Mouse (Mus musculus) forebrain, embryonic 11.5 days (tissue): Measurements from ENCODE around the gene 1700003E16Rik. TPM values are rescaled to one million over a fixed set of nuclear protein-coding genes. Genes with fewer than 3 reads are reported as not detected.
A peak's percentile ranks its signal among the peaks of the same experiment; 100 is the strongest.

ENCODE experiments used
- ATAC-seq: fragments of 200-750 bp; cut with Nextera tagmentation; replicated peaks from 2 replicates; pipeline ENCODE4 v1.8.0; 2017; ENCODE audit warnings: moderate TSS enrichment; ENCODE audit not compliant: low FRiP score
- DNase-seq: peaks from one replicate; pipeline ENCODE4 v3.0.0-alpha.2; 2017; ENCODE audit warnings: low spot score
- H3K27ac ChIP-seq: fragments of 300-500 bp; sonication (generic); 2 replicates; pipeline ENCODE4 v1.5.1; 2014; ENCODE audit warnings: low read depth, low read length
- H3K27me3 ChIP-seq: fragments of 300-500 bp; sonication (generic); 2 replicates; pipeline ENCODE4 v1.6.1; 2014; ENCODE audit warnings: mild to moderate bottlenecking, low read length, mixed read lengths; ENCODE audit not compliant: control insufficient read depth, insufficient read depth
- H3K36me3 ChIP-seq: fragments of 300-500 bp; sonication (generic); 2 replicates; pipeline ENCODE4 v1.6.1; 2014; ENCODE audit warnings: mild to moderate bottlenecking, low read length, moderate library complexity, mixed read lengths; ENCODE audit not compliant: control insufficient read depth, insufficient read depth
- H3K4me1 ChIP-seq: fragments of 300-500 bp; sonication (generic); replicated peaks from 2 replicates; pipeline ENCODE4 v1.6.1; 2014; ENCODE audit warnings: low read length, mixed read lengths; ENCODE audit not compliant: control insufficient read depth, insufficient read depth
- H3K4me2 ChIP-seq: fragments of 300-500 bp; sonication (generic); 2 replicates; pipeline ENCODE4 v1.6.1; 2014; ENCODE audit warnings: low read depth, mild to moderate bottlenecking, low read length, moderate library complexity, mixed read lengths; ENCODE audit not compliant: severe bottlenecking
- H3K4me3 ChIP-seq: fragments of 300-500 bp; sonication (generic); 2 replicates; pipeline ENCODE4 v1.5.1; 2014; ENCODE audit warnings: low read depth, low read length
- H3K9ac ChIP-seq: fragments of 300-500 bp; sonication (generic); 2 replicates; pipeline ENCODE4 v1.6.1; 2014; ENCODE audit warnings: low read length
- H3K9me3 ChIP-seq: fragments of 300-500 bp; sonication (generic); 2 replicates; pipeline ENCODE4 v1.6.1; 2016; ENCODE audit warnings: low read length, mixed read lengths; ENCODE audit not compliant: control insufficient read depth
- WGBS: fragments of 180-500 bp; shearing (Covaris S2); extraction: QIAGEN DNeasy Blood & Tissue Kit; methylation state at CpG from one replicate; pipeline ENCODE4 v1.1.7; 2014; 5-methylcytosine and 5-hydroxymethylcytosine counted together
- polyA plus RNA-seq: library from polyadenylated mRNA; unstranded; fragments of >200 nt; fragmentation: Nextera tagmentation; extraction: Ambion mirVana; gene quantifications from 2 replicates; pipeline ENCODE4 v1.2.1, GENCODE M21; 2014

1700003E16Rik gene
- polyA plus RNA-seq, 1 experiment from 2014 or later = 1.9 TPM

DNA sequence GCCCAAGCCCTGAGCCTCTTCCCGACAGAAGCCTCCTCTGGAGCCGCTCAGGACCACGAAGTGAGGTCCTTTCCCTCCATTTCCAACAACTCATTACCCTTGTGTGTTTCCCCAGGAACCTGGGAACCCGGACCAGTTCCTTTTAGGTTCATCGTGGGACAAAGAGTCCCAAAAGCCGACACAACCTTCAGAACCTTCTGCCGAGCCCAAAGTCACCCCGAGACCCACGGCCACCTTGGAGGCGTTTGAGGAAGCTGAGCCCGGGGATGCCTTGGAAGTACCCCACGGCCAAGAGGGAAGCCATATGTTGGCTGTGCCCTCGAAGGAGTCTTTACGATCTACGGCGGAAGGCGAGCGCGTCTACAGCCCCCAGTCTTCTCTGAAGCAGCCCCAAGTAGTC lies 5.2 kb downstream of the 1700003E16Rik start:
- Histone ChIP-seq H3K4me2 (peak overlapping the region; percentile 38; the same call in 1 of the 2 replicates), H3K9ac (no peak overlapping the region), H3K27me3 (peaks cover 32% of the 10 kb centered on the region), H3K9me3 (no peaks in the 10 kb centered on the region), H3K27ac (no peak overlapping the region), H3K36me3 (no peaks in the 10 kb centered on the region), H3K4me3 (peak overlapping the region; percentile 19; the same call in 1 of the 2 replicates), H3K4me1 (peaks cover 14% of the 10 kb centered on the region; the same call in 1 of the 2 replicates)
- ATAC-seq = no peak
- no peak for DNase-seq
- 5% methylated on average over 19 of the region's 19 CpGs for WGBS

GRCm38 (mm10) chr6:83161921-83162641 lies 5.9 kb downstream of the 1700003E16Rik start:
- H3K9me3 ChIP-seq = no peaks in the 10 kb centered on the region
- under 1% methylated on average over 48 of the region's 49 CpGs for WGBS
- peak overlapping the region; percentile 38 for H3K4me2 ChIP-seq
- H3K36me3 ChIP-seq = no peaks in the 10 kb centered on the region
- DNase-seq = peak; percentile 71
- H3K27me3 ChIP-seq = peaks cover 32% of the 10 kb centered on the region
- H3K9ac ChIP-seq = peak overlapping the region; percentile 32; the same call in 1 of the 2 replicates
- peak overlapping the region; percentile 19; the same call in 1 of the 2 replicates for H3K4me3 ChIP-seq
- H3K4me1 ChIP-seq = peaks cover 14% of the 10 kb centered on the region; the same call in 1 of the 2 replicates
- ATAC-seq = no peak
- H3K27ac ChIP-seq = no peak overlapping the region

DNA sequence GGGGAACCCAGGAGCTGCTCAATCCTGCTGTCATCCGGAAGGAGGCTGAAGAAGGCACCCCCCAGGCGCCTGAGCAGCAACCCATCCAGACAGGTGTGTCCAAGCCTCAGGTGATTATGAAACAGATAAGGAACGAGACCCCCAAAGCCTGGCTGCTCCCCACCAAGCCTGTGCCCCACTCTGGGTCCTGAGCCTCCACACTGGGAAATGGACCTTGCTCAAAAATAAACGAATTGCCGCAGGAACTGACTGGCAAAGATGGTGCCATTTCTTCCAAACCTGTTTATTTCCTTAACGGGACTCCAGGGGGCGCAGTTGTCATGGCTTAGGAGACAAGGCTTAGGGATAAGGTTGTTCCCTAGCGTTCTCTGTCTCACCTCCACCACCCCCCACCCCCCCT lies 6.5 kb downstream of the 1700003E16Rik start:
- Histone ChIP-seq H3K9me3 (no peaks in the 10 kb centered on the region), H3K4me3 (0 out of 2 replicates have a peak overlapping the region, but pooled peaks have one; percentile 19), H3K9ac (no peak overlapping the region), H3K27me3 (peaks cover 32% of the 10 kb centered on the region), H3K4me2 (peak overlapping the region; percentile 38; the same call in 1 of the 2 replicates), H3K36me3 (no peaks in the 10 kb centered on the region), H3K4me1 (peaks cover 14% of the 10 kb centered on the region; the same call in 1 of the 2 replicates), H3K27ac (no peak overlapping the region)
- WGBS = under 1% methylated on average over 8 of the region's 8 CpGs
- ATAC-seq (no peak), DNase-seq (peak; percentile 78)

DNA sequence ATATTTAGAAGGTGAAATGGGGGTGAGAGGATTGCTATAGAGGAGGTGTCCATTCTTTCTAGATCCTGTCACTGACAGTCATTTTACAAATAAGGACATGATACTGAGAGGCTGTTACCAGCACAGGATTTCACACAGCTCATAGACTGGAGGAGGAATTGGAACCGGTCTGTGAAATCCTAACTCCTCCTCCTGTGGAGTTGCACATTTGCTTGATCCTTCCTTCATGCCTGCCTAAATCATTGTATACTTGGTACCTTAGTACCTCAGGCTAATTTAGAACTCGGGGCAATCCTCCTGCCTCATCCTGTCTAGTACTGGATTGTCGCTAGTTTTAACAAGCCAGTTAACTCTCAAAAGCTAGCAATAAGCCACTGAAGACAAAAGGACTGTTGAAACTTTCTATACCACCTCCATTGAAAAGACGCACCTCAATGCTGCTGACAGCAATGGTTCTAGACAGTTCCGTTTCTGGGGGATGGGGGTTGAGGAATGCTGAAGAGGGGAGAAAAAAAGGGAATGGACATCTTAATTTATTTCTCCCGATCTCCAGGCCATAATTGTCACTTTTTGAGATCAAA lies 8.9 kb downstream of the 1700003E16Rik start:
- WGBS = 4% methylated on average over 6 of the region's 6 CpGs
- H3K4me2 ChIP-seq = peak overlapping the region; percentile 57

DNA sequence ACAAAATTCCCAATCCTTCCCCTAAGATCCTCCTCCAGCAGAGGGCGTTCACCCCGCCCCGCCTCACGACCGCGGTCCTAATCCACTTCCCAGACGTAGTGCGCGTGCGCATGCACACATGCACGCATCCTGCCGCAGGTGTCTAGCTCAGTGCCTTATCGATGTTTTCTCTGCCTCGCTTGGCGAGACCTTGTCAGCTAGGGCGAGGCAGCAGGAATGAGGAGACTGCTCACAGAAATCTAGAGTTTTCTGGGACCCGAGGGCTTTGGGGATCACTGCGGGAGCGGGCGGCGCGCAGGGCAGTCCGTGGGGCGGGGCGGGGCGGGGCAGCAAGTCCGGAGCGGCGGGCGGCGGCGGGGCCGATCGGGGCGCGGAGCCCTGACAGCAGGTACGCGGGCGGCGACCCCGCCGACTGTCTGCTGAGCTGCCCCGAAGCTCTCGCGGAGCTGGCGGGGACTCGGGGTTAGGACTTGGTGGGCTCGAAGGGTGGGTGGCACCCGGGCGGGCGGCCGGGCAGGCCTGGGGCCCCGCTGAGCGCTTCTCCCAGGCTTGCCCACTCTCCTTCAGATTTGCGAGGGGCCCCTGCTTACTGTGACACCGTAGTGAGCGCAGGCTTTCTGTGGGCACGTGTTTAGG lies 9.5 kb downstream of the 1700003E16Rik start, which contains the start of gene Dctn1:
Dctn1 (plus strand) TSS at position 314 of the 636 bp plus-strand sequence.
- peak; percentile 86 for ATAC-seq
- H3K36me3 ChIP-seq = no peaks in the 10 kb centered on the region
- under 1% methylated on average over 57 of the region's 58 CpGs for WGBS
- H3K4me1 ChIP-seq = peaks cover 14% of the 10 kb centered on the region; the same call in 1 of the 2 replicates
- H3K9me3 ChIP-seq = no peaks in the 10 kb centered on the region
- H3K9ac ChIP-seq = peak within 1 kb of the TSS; percentile 83
- peaks cover 23% of the 10 kb centered on the region for H3K27me3 ChIP-seq
- DNase-seq = peak; percentile 96
- peak within 1 kb of the TSS; percentile 57 for H3K4me2 ChIP-seq
- H3K27ac ChIP-seq = peak within 1 kb of the TSS; percentile 63
- peak within 1 kb of the TSS; percentile 87 for H3K4me3 ChIP-seq

More for the DNA sequence above, 8.9 kb downstream of the 1700003E16Rik start:
- H3K27me3 ChIP-seq = peaks cover 29% of the 10 kb centered on the region
- peak; percentile 34 for ATAC-seq
- peak overlapping the region; percentile 63 for H3K27ac ChIP-seq
- H3K9me3 ChIP-seq = no peaks in the 10 kb centered on the region
- DNase-seq = no peak
- peaks cover 14% of the 10 kb centered on the region; the same call in 1 of the 2 replicates for H3K4me1 ChIP-seq
- no peaks in the 10 kb centered on the region for H3K36me3 ChIP-seq
- peak overlapping the region; percentile 87 for H3K4me3 ChIP-seq
- peak overlapping the region; percentile 83 for H3K9ac ChIP-seq

DNA sequence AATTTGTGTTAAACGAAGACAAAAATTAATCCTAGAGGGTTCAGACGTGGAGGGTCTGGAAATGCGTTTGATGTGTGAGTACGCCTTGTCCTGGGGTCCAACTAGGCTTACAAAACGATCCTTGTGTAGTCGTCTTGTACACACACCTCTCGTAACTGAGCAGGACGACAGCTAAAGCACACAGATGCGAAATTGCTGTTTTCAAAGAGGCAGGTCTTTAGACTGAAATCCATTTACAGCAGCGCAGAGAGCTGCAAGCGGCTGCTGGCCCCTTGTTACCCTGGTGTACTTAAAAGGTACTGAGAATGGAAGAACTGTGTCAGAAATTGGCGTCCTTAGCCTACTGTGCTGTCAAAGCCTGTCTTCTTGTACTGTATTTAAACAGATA lies 10.0 kb downstream of the 1700003E16Rik start:
- peak overlapping the region; percentile 83 for H3K9ac ChIP-seq
- H3K4me3 ChIP-seq = peak overlapping the region; percentile 87
- no peak overlapping the region for H3K27ac ChIP-seq
- H3K4me2 ChIP-seq = peak overlapping the region; percentile 57
- peaks cover 14% of the 10 kb centered on the region; the same call in 1 of the 2 replicates for H3K4me1 ChIP-seq
- no peaks in the 10 kb centered on the region for H3K36me3 ChIP-seq
- no peak for DNase-seq
- no peaks in the 10 kb centered on the region for H3K9me3 ChIP-seq
- peaks cover 18% of the 10 kb centered on the region for H3K27me3 ChIP-seq
- ATAC-seq = no peak
- WGBS = under 1% methylated on average over 12 of the region's 12 CpGs

DNA sequence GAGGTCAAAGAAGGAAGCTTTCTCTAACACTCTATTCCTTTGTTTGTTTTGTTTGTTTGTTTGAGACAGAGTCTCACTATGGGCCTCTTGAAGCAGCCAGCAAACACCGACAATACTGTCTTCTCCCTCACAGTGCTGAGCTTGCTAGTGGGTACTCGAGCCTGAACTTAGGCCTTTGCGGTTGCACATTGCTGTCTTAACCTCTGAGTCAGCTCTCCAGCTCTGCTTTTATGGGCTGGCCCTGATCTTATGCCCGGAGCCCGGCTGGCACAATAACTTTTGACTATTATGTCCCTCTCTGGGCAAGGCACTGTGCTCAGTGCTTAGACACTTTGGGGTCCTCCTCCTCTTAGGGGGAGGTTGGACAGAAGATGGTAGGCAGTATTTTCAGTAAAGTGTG lies 13.7 kb downstream of the 1700003E16Rik start:
- H3K27me3 ChIP-seq = no peaks in the 10 kb centered on the region
- ATAC-seq = no peak
- H3K9ac ChIP-seq = no peak overlapping the region
- no peak for DNase-seq
- no peaks in the 10 kb centered on the region for H3K9me3 ChIP-seq
- peaks cover 4% of the 10 kb centered on the region; the same call in 1 of the 2 replicates for H3K4me1 ChIP-seq
- no peaks in the 10 kb centered on the region for H3K36me3 ChIP-seq
- no peak overlapping the region for H3K4me2 ChIP-seq
- no peak overlapping the region for H3K4me3 ChIP-seq
- 90% methylated on average over 5 of the region's 5 CpGs for WGBS
- no peak overlapping the region for H3K27ac ChIP-seq

DNA sequence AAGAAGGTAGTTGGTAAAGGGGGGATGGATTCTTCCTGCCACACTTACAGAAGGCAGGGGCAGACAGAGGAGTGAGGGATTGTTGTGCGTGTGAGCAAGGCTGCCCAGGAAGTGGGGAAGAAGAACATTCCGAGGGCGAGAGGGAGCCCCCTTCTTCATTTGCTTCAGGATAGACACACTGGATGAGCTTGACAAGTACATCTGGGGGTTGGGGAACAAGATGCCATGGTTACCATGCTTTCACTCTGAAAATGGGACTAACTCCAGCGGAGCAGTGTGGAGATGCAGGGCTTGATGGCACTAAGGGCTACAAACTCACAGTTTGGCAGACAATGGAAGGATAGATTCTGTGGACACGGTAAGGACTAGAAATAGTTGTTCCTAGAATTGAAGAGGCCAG lies 14.9 kb downstream of the 1700003E16Rik start:
- Histone ChIP-seq H3K27ac (no peak overlapping the region), H3K36me3 (no peaks in the 10 kb centered on the region), H3K4me1 (no peaks in the 10 kb centered on the region), H3K9me3 (no peaks in the 10 kb centered on the region), H3K4me2 (no peak overlapping the region), H3K4me3 (no peak overlapping the region), H3K27me3 (no peaks in the 10 kb centered on the region), H3K9ac (no peak overlapping the region)
- 78% methylated on average over 5 of the region's 5 CpGs for WGBS
- DNase-seq (no peak), ATAC-seq (no peak)
